ENCODE assay signal across 17 mouse cellular contexts in the genomic region with DNA sequence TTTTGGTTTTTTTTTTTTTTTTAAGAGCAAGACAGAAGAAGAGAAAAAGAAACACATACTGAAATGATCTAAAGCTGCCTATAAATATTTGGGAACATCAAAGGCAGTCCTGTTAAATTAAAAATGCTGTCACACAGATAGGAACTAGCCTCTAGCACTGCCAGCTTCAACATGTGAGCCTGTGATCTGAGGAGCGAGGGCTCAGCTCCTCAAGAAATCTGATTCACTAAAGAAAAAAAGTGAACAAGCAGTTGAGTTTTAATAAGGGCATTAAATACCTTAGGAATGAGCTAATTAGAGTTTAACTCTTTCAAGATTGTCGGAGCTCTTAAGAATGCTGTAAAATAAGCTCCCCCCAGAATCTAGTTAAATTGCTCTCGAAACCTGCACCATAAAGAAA.
"Had no signal": no experiment of that assay in that cellular context is flagged by ENCODE, and none has a peak within 500 bp of the region (broad histone marks: within the 10 kb centered on the region; RNA-seq: fewer than 3 reads in every experiment).

No protein-coding gene starts in this region.

- H3K27ac ChIP-seq: kidney, postnatal 0 days; liver, embryonic 12.5 days; macrophage; midbrain, embryonic 12.5 days; neural tube, embryonic 13.5 days had no signal

- H3K9ac ChIP-seq: limb, embryonic 12.5 days; liver, embryonic 12.5 days; midbrain, embryonic 12.5 days; neural tube, embryonic 13.5 days had no signal

- H3K36me3 ChIP-seq: limb, embryonic 12.5 days; liver, embryonic 12.5 days; midbrain, embryonic 12.5 days; neural tube, embryonic 13.5 days had no signal

- ATAC-seq: liver, embryonic 12.5 days; midbrain, embryonic 16.5 days had no signal

- DNase-seq: kidney, adult 11 months; kidney, adult 9 months; kidney, postnatal 36 days; layer of hippocampus, adult 9-11 months; layer of hippocampus, postnatal 36 days; lung, postnatal 10 days; retina, postnatal 1 day; right cerebral cortex, postnatal 14 days; thymus, postnatal 14 days had no signal

- H3K9me3 ChIP-seq: limb, embryonic 12.5 days; liver, embryonic 12.5 days; megakaryocyte, embryonic 14.5 days; midbrain, embryonic 12.5 days; neural tube, embryonic 13.5 days had no signal

- H3K4me2 ChIP-seq: liver, embryonic 12.5 days; midbrain, embryonic 12.5 days; neural tube, embryonic 13.5 days had no signal

- H3K4me3 ChIP-seq: limb, embryonic 12.5 days; liver, embryonic 12.5 days; megakaryocyte, embryonic 14.5 days; midbrain, embryonic 12.5 days; neural tube, embryonic 13.5 days had no signal

- H3K27me3 ChIP-seq: limb, embryonic 12.5 days; liver, embryonic 12.5 days; megakaryocyte, embryonic 14.5 days; midbrain, embryonic 12.5 days; neural tube, embryonic 13.5 days had no signal
